Mouse (Mus musculus): ENCODE measurements around the gene Itih2. TPM values are rescaled to one million over a fixed set of nuclear protein-coding genes. Genes with fewer than 3 reads are reported as not detected.

The Itih2 gene
- polyA plus RNA-seq, 1 experiment from 2014 or later: 2.7 TPM

DNA sequence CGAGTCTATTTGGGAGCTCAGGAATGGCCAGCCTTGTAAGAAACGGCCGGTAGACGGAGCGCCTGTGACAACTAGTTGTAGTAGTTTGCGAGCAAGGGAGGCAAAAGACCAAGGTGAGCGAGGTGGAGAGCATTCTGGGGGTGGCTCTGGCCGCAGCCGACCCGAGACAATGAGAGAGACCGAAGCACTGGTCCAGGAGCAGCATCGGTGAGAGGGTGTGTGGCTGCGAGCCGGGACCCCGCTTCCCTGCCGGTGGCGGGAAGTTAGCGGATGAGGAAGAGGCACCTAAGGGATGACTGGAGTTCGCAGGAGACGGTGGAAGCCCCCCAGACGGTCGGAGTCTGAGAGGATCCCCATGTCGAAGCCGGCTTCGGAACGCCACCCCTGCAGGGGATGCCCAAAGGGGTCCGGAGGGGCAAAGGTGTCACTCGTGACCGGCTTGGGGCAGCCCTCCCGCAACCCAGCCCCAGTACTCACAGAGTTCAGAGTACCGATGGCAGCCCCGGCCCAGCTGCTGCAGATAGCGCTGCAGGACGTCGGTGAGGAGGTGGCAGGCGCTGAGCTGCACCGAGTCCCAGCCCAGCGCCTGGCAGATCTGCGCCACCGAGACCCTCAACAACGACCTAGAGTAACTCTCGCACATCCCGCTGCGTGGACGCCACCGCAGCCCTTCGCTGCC, 83.3 kb downstream of the Itih2 start:
- peak; percentile 72 for ATAC-seq (ENCODE audit: insufficient read depth)
- WGBS: 0% methylated on average over 47 of the region's 47 CpGs

More for the DNA sequence above, 83.3 kb downstream of the Itih2 start:
- no peaks in the 10 kb centered on the region for H3K36me3 ChIP-seq (ENCODE audit: insufficient read depth)
- peak overlapping the region; percentile 99 for H3K4me3 ChIP-seq (ENCODE audit: low read depth, low read length)
- DNase-seq: peak; percentile 63
- H3K27me3 ChIP-seq (ENCODE audit: insufficient read depth, low read length): no peaks in the 10 kb centered on the region
- H3K27ac ChIP-seq (ENCODE audit: low read depth): 0 out of 2 replicates have a peak overlapping the region, but pooled peaks have one; percentile 24
- no peaks in the 10 kb centered on the region for H3K4me1 ChIP-seq (ENCODE audit: insufficient read depth)
- H3K4me2 ChIP-seq: peak overlapping the region; percentile 69
- peak; percentile 34 for TF ChIP-seq CTCF (IDR thresholded peaks at IDR 0.05; ENCODE audit: low read depth)
- H3K9me3 ChIP-seq (ENCODE audit: low read depth, low read length): no peaks in the 10 kb centered on the region
- H3K9ac ChIP-seq: peak overlapping the region; percentile 83

Other genes starting within 250 kb of the Itih2 start
- gene 9230102O04Rik, start 241.9 kb downstream of the Itih2 start, polyA plus RNA-seq (2014; fragmentation: Nextera tagmentation; extraction: Ambion mirVana): not detected in 2 replicates
- 2.9 and 3.4 TPM in 2 replicates for gene Gata3, start 241.4 kb downstream of the Itih2 start, polyA plus RNA-seq (2014; fragmentation: Nextera tagmentation; extraction: Ambion mirVana)
- gene Taf3, start 82.8 kb downstream of the Itih2 start, polyA plus RNA-seq (2014; fragmentation: Nextera tagmentation; extraction: Ambion mirVana): 15.9 and 16.0 TPM in 2 replicates
- 552 and 584 TPM in 2 replicates for gene Atp5c1, start 50.9 kb downstream of the Itih2 start, polyA plus RNA-seq (2014; fragmentation: Nextera tagmentation; extraction: Ambion mirVana)
- gene Kin, start 50.8 kb downstream of the Itih2 start, polyA plus RNA-seq (2014; fragmentation: Nextera tagmentation; extraction: Ambion mirVana): 29.2 and 32.3 TPM in 2 replicates
- 4.0 and 4.1 TPM in 2 replicates for gene Itih5, start 22.2 kb upstream of the Itih2 start, polyA plus RNA-seq (2014; fragmentation: Nextera tagmentation; extraction: Ambion mirVana)
- 1.8 and 1.9 TPM in 2 replicates for gene Sfmbt2, start 239.1 kb upstream of the Itih2 start, polyA plus RNA-seq (2014; fragmentation: Nextera tagmentation; extraction: Ambion mirVana)